Mouse (Mus musculus) heart, postnatal 0 days (tissue): ENCODE measurements around the gene Btbd3. TPM values are rescaled to one million over a fixed set of nuclear protein-coding genes. Genes with fewer than 3 reads are reported as not detected.

Source experiments
- ATAC-seq: fragments of 200-750 bp; cut with Nextera tagmentation; 2 replicates; pipeline ENCODE4 v1.8.0; 2017; ENCODE audit warnings: low read depth, moderate number of reproducible peaks, moderate library complexity; ENCODE audit not compliant: insufficient read depth
- DNase-seq: peaks from one replicate; pipeline ENCODE4 v3.0.0-alpha.2; 2016; ENCODE audit warnings: low spot score
- H3K27ac ChIP-seq: fragments of 300-500 bp; sonication (generic); 2 replicates; pipeline ENCODE4 v1.5.1; 2014; ENCODE audit warnings: low read depth, mild to moderate bottlenecking
- H3K27me3 ChIP-seq: fragments of 300-500 bp; sonication (generic); 2 replicates; pipeline ENCODE4 v1.6.1; 2014; ENCODE audit warnings: low read length, mixed read lengths; ENCODE audit not compliant: control insufficient read depth, insufficient read depth
- H3K36me3 ChIP-seq: fragments of 300-500 bp; sonication (generic); replicated peaks from 2 replicates; pipeline ENCODE4 v1.6.1; 2014; ENCODE audit warnings: low read length, mixed read lengths; ENCODE audit not compliant: control insufficient read depth, insufficient read depth
- H3K4me1 ChIP-seq: fragments of 300-500 bp; sonication (generic); 2 replicates; pipeline ENCODE4 v1.6.1; 2014; ENCODE audit warnings: antibody characterized with exemption; ENCODE audit not compliant: control insufficient read depth, insufficient read depth
- H3K4me2 ChIP-seq: fragments of 300-500 bp; sonication (generic); 2 replicates; pipeline ENCODE4 v1.6.1; 2014; ENCODE audit warnings: low read depth, mild to moderate bottlenecking, low read length, moderate library complexity
- H3K4me3 ChIP-seq: fragments of 300-500 bp; sonication (generic); 2 replicates; pipeline ENCODE4 v1.5.1; 2014; ENCODE audit warnings: low read depth, low read length
- H3K9ac ChIP-seq: fragments of 300-500 bp; sonication (generic); replicated peaks from 2 replicates; pipeline ENCODE4 v1.6.1; 2014; ENCODE audit warnings: low read depth, low read length, mixed read lengths
- H3K9me3 ChIP-seq: fragments of 300-500 bp; sonication (generic); replicated peaks from 2 replicates; pipeline ENCODE4 v1.6.1; 2016; ENCODE audit warnings: low read length; ENCODE audit not compliant: control insufficient read depth
- CTCF ChIP-seq: IDR thresholded peaks from 2 replicates; pipeline ENCODE4 v1.5.1; 2016; ENCODE audit warnings: antibody characterized with exemption, control low read depth, low read depth
- EP300 ChIP-seq: IDR thresholded peaks from 2 replicates; pipeline ENCODE4 v1.6.1; 2016; ENCODE audit warnings: antibody characterized with exemption, low read depth
- WGBS: fragments of 180-500 bp; shearing (Covaris S2); extraction: QIAGEN DNeasy Blood & Tissue Kit; methylation state at CpG from one replicate; pipeline ENCODE4 v1.1.7; 2014; 5-methylcytosine and 5-hydroxymethylcytosine counted together
- polyA plus RNA-seq: library from polyadenylated mRNA; unstranded; fragments of >200 nt; fragmentation: Nextera tagmentation; extraction: Ambion mirVana; gene quantifications from 2 replicates; pipeline ENCODE4 v1.2.1, GENCODE M21; 2015
- total RNA-seq: library from RNA; depleted of rRNA; stranded (reverse); fragments of >200 nt; gene quantifications from 2 replicates; pipeline ENCODE4 v1.2.3, GENCODE M21; 2014; ENCODE audit warnings: low replicate concordance

The Btbd3 gene
- total and polyA plus RNA-seq, 2 experiments from 2014 or later = 8.5 to 18.7 TPM

DNA sequence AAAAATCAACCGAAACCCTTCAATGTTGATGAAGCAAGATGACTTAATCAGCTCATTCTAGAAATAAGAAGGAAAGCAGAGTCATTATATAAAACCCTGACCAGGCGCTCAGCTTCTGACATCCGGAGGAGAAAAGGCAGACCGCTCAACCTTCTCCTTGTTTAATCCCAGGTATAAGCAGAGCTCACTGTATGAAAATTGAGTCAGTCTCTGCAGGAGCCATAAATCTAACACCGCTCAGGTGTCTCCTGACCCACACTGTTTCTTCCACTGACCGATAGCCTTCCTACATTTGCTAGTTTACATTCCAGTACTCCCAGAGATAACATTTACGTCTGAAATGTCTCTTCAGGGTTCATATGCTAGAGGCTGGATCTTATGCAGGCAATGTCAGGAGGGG lies 190.6 kb downstream of the Btbd3 start:
- H3K36me3 ChIP-seq = no peaks in the 10 kb centered on the region
- 74% methylated on average over 7 of the region's 7 CpGs for WGBS
- H3K4me2 ChIP-seq = no peak overlapping the region
- H3K27ac ChIP-seq = no peak overlapping the region
- H3K9me3 ChIP-seq = no peaks in the 10 kb centered on the region
- H3K27me3 ChIP-seq = no peaks in the 10 kb centered on the region
- TF ChIP-seq EP300 (no peak), CTCF (no peak)
- H3K4me1 ChIP-seq = no peaks in the 10 kb centered on the region
- H3K9ac ChIP-seq = no peak overlapping the region
- no peak overlapping the region for H3K4me3 ChIP-seq
- DNase-seq (no peak), ATAC-seq (no peak)

DNA sequence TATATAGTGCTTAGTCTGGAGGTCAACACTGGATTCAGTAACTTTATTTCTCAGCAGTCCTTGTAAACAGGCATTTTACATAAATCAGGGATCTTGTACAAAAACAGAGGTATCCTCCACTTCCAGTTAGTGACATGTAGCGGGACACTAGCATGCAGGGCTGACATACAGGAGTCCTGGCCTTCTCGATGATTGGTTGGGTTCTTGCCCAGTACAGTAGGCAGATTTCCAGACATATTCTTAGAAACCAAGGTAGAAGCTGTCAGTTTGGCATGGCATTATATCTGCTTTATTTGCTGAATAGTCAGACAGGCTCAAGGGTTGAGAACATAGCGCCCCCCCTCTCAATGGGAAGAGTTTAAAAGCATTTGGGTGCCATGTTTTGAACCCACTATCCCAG lies 191.3 kb downstream of the Btbd3 start:
- no peak overlapping the region for H3K4me3 ChIP-seq
- no peaks in the 10 kb centered on the region for H3K4me1 ChIP-seq
- H3K4me2 ChIP-seq = no peak overlapping the region
- 69% methylated on average over 3 of the region's 3 CpGs for WGBS
- no peaks in the 10 kb centered on the region for H3K27me3 ChIP-seq
- no peak for ATAC-seq
- TF ChIP-seq EP300 (no peak), CTCF (no peak)
- no peak overlapping the region for H3K27ac ChIP-seq
- no peak overlapping the region for H3K9ac ChIP-seq
- no peaks in the 10 kb centered on the region for H3K9me3 ChIP-seq
- H3K36me3 ChIP-seq = no peaks in the 10 kb centered on the region
- DNase-seq = no peak

DNA sequence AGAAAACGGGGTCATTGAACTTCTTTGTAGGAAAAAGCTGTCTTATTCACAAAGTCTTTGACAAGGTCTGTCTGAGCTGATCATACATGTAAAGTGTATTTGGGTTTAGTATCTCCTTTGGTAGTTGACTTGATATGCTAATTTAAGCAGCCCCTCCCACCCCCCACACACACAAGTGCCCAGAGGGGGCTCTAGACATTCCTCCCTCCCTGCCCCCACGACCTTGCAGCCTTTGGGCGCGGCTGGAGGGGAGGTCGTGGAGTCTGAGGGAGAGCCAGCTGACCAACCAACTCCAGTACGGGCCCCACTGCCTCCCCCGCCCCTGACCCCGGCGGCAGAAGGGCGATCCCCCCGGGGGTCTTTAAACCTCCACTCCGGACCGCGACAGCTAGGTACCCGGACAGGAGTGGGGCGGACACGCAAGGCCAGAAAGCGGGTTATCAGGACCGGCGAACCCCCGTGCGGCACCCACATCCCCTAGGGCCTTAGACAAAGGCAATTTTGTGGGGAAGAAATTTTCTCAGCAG lies 211.7 kb downstream of the Btbd3 start:
- Histone ChIP-seq H3K27ac (no peak overlapping the region), H3K4me3 (no peak overlapping the region), H3K4me1 (no peaks in the 10 kb centered on the region), H3K9me3 (no peaks in the 10 kb centered on the region), H3K27me3 (no peaks in the 10 kb centered on the region), H3K4me2 (no peak overlapping the region), H3K9ac (no peak overlapping the region), H3K36me3 (no peaks in the 10 kb centered on the region)
- ATAC-seq (no peak), DNase-seq (no peak)
- WGBS = 66% methylated on average over 22 of the region's 22 CpGs
- TF ChIP-seq EP300 (no peak), CTCF (no peak)

DNA sequence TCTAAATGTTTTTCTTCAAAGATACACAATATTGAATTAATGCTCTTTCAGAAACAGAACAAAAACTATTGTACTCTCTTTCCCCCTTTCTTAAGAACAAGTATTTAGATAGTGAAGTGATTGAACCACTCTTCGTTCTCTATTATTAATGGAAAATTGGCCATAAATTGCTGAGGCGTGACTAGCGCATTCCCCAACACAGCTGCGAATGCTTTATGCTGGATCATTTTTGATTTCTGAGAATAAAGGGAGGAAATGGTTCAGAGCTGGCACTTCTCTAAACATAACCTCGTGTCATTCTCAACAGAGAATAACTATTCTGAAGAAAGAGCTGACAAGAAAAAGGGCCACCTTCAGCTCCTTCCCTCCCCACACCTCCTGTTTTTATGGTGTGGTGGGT lies 217.0 kb downstream of the Btbd3 start:
- no peak for TF ChIP-seq EP300
- TF ChIP-seq CTCF = no peak
- H3K9me3 ChIP-seq = no peaks in the 10 kb centered on the region
- no peak for DNase-seq
- H3K4me2 ChIP-seq = no peak overlapping the region
- no peak overlapping the region for H3K4me3 ChIP-seq
- H3K27ac ChIP-seq = no peak overlapping the region
- no peak for ATAC-seq
- H3K9ac ChIP-seq = no peak overlapping the region
- 81% methylated on average over 5 of the region's 5 CpGs for WGBS
- H3K27me3 ChIP-seq = no peaks in the 10 kb centered on the region
- no peaks in the 10 kb centered on the region for H3K36me3 ChIP-seq
- no peaks in the 10 kb centered on the region for H3K4me1 ChIP-seq

DNA sequence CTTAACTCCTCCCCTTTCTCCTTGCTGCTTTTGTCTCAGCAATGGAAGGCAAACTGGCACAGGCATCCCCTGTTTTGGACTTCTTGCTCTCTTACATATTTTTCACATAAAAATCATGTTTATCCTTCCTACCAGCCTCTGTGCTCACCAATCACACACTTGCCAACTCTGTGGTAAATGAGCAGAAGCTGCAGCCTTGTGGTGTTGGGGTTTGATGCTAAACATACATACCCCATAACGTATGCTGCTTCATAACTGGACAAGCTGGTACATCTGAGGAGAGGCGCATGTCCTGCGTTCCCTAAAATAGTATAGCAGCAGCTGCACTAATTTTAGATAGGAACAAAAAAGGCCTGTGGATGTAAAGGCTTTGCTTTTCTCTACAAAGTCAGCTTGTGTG lies 220.1 kb downstream of the Btbd3 start:
- ATAC-seq (no peak), DNase-seq (no peak)
- Histone ChIP-seq H3K27me3 (no peaks in the 10 kb centered on the region), H3K36me3 (no peaks in the 10 kb centered on the region), H3K9ac (no peak overlapping the region), H3K4me1 (no peaks in the 10 kb centered on the region), H3K4me3 (no peak overlapping the region), H3K4me2 (no peak overlapping the region), H3K9me3 (no peaks in the 10 kb centered on the region), H3K27ac (no peak overlapping the region)
- TF ChIP-seq CTCF (no peak), EP300 (no peak)
- 45% methylated on average over 3 of the region's 3 CpGs for WGBS

DNA sequence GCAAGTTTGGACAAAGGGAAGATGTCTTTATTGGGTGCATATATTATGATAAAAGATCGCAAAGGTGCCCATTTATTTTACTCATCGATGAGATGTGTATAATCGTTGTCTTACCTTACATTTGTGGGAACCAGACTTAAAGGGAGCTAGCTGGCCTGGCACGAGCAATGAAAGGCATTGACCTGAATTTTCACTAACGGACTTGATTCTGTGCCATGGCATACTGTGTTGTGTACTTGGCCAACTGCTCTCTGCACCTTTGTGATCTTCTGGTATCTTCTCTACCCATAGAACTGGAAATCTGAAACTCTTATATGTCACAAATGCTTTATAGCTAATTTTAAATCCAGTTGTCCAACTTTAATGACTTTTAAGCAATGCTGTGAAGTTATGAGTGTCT lies 220.9 kb downstream of the Btbd3 start:
- Histone ChIP-seq H3K4me1 (no peaks in the 10 kb centered on the region), H3K36me3 (no peaks in the 10 kb centered on the region), H3K9me3 (no peaks in the 10 kb centered on the region), H3K27ac (no peak overlapping the region), H3K27me3 (no peaks in the 10 kb centered on the region), H3K4me2 (no peak overlapping the region), H3K9ac (no peak overlapping the region), H3K4me3 (no peak overlapping the region)
- 87% methylated on average over 5 of the region's 5 CpGs for WGBS
- TF ChIP-seq EP300 (no peak), CTCF (no peak)
- ATAC-seq (no peak), DNase-seq (no peak)
